Mouse (Mus musculus): ENCODE measurements around the gene Rere. TPM values are rescaled to one million over a fixed set of nuclear protein-coding genes. Genes with fewer than 3 reads are reported as not detected.

The Rere gene
- polyA plus RNA-seq, 1 experiment from 2014 or later = 18.0 TPM

DNA sequence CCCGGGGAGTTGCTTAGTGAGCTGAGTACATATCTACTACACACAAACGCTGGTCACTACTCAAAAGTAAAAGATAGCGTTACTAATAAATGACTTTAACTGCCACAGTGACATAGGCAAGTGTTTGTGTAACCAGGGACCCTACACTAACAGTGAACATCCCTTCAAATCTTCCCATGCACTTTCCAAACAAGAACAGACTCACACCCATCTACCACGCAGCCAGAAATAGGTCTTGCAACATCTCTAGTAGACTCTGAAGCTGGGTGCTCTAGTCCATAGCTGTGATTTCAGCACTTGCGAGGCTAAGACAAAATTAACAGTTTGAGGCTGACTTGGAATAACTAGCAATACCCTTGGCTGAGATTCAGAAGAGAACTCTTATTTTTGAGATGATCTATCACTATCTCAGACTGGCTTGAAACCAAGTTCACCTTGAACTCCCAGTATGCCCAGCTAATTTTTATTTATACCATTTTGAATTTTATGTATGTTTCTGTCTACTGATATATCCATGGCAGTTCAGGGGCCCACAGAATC lies 31.6 kb upstream of the Rere start:
- no peak overlapping the region for H3K4me2 ChIP-seq (ENCODE audit: low read depth, low read length)
- H3K9me3 ChIP-seq (replicated peaks; ENCODE audit: control insufficient read depth, low read length) = no peaks in the 10 kb centered on the region
- H3K9ac ChIP-seq (ENCODE audit: low read length) = no peak overlapping the region
- H3K27me3 ChIP-seq (ENCODE audit: control insufficient read depth, insufficient read depth, low read length) = no peaks in the 10 kb centered on the region
- H3K4me1 ChIP-seq (ENCODE audit: control insufficient read depth, insufficient read depth, low read length) = peaks cover 9% of the 10 kb centered on the region
- peaks cover 48% of the 10 kb centered on the region for H3K36me3 ChIP-seq (ENCODE audit: control insufficient read depth, insufficient read depth)
- WGBS = 69% methylated on average over 5 of the region's 5 CpGs
- H3K27ac ChIP-seq (ENCODE audit: low read length) = no peak overlapping the region
- no peak for ATAC-seq (replicated peaks; ENCODE audit: extremely low read depth, insufficient read depth, low FRiP score)
- no peak overlapping the region for H3K4me3 ChIP-seq (ENCODE audit: low read length)

DNA sequence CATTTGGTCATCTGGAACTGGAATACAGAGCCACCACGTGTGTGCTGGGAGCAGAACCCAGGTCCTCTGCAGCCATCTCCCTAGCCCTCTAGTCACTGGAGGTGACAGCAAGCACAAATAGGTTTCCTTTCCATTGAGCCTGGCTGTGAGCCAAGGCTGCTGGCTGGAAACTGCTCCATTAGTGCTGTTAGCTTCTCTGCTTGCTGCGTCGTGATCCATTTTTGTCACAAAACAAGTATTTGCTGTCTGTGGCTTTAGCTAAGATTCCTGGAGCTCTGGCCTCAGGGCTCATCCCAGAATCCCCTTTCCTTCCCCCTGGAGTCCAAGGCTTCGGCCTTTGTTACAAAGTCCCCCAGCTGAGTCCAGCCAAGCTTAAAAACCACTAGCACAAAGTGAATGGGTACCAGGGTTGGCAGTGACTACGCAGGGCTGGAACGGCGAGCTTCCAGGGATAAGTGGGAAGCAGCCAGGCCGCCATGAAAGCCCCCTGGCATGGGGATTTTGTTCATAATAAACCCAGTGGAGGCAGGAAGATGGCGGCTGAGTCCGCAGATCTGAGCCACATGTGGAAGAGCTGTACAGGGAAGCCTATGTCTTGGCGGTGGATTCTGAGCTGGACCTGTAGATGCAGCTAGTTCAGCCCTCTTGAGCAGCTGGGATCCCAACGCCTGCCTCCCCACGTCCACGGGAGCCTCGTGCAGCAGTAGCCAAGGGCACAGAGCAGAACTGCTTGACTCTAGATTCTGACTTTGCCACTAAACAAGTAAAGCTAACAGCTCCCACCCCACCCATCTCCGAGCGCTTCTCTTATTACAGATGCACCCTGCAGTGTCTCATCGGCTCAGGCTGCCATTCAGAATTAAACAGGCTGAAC lies 30.7 kb upstream of the Rere start:
- Histone ChIP-seq H3K4me2 (ENCODE audit: low read depth, low read length) (no peak overlapping the region), H3K9ac (ENCODE audit: low read length) (no peak overlapping the region), H3K9me3 (replicated peaks; ENCODE audit: control insufficient read depth, low read length) (no peaks in the 10 kb centered on the region), H3K27ac (ENCODE audit: low read length) (peak overlapping the region; percentile 55; the same call in 1 of the 2 replicates), H3K4me1 (ENCODE audit: control insufficient read depth, insufficient read depth, low read length) (peaks cover 8% of the 10 kb centered on the region), H3K4me3 (ENCODE audit: low read length) (no peak overlapping the region), H3K27me3 (ENCODE audit: control insufficient read depth, insufficient read depth, low read length) (no peaks in the 10 kb centered on the region), H3K36me3 (ENCODE audit: control insufficient read depth, insufficient read depth) (peaks cover 44% of the 10 kb centered on the region)
- no peak for ATAC-seq (replicated peaks; ENCODE audit: extremely low read depth, insufficient read depth, low FRiP score)
- 50% methylated on average over 18 of the region's 18 CpGs for WGBS

DNA sequence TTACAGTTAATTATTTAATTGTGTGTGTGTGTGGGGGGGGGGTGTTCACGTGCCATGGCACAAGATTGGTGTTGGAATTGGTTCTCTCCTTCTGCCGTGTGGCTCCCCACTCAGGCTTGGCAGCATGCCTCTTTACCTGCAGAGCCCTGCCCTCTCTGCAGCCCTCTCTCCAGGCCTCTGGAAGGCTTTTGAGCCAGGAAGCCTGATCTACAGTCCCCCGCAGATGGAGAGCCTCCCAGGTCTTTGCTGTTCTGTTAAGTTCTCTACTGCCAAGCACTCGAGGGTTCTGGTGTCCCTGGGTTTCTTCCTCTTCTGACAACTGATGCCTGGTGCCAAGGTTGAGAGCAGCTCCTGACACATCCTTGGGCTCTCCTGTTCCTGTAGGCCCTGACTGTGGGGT lies 27.0 kb upstream of the Rere start:
- no peaks in the 10 kb centered on the region for H3K9me3 ChIP-seq (replicated peaks; ENCODE audit: control insufficient read depth, low read length)
- H3K27me3 ChIP-seq (ENCODE audit: control insufficient read depth, insufficient read depth, low read length) = no peaks in the 10 kb centered on the region
- H3K27ac ChIP-seq (ENCODE audit: low read length) = no peak overlapping the region
- WGBS = 49% methylated on average over 4 of the region's 4 CpGs
- H3K4me1 ChIP-seq (ENCODE audit: control insufficient read depth, insufficient read depth, low read length) = peaks cover 26% of the 10 kb centered on the region
- H3K36me3 ChIP-seq (ENCODE audit: control insufficient read depth, insufficient read depth) = peaks cover 16% of the 10 kb centered on the region
- H3K9ac ChIP-seq (ENCODE audit: low read length) = no peak overlapping the region
- H3K4me3 ChIP-seq (ENCODE audit: low read length) = no peak overlapping the region
- H3K4me2 ChIP-seq (ENCODE audit: low read depth, low read length) = no peak overlapping the region
- no peak for ATAC-seq (replicated peaks; ENCODE audit: extremely low read depth, insufficient read depth, low FRiP score)

DNA sequence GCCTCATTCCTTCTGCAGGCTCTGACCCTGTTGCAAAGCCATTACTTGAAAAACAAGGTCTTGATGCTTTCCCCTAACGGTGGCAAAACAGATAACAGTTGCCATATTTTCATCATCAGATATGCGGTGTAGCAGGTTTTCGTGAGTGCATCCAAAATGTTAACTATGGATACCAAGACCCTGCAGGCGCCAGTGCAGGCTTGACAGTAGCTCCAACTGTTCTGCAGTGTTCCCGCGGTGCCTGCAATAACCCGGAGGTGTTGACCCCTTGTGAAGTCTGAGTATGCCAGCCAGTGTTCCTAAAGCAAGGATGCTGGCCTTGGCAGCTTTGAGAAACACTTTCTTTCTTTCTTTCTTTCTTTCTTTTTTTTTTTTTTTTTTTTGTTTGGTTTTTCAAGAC lies 26.3 kb upstream of the Rere start:
- H3K27ac ChIP-seq (ENCODE audit: low read length) = no peak overlapping the region

DNA sequence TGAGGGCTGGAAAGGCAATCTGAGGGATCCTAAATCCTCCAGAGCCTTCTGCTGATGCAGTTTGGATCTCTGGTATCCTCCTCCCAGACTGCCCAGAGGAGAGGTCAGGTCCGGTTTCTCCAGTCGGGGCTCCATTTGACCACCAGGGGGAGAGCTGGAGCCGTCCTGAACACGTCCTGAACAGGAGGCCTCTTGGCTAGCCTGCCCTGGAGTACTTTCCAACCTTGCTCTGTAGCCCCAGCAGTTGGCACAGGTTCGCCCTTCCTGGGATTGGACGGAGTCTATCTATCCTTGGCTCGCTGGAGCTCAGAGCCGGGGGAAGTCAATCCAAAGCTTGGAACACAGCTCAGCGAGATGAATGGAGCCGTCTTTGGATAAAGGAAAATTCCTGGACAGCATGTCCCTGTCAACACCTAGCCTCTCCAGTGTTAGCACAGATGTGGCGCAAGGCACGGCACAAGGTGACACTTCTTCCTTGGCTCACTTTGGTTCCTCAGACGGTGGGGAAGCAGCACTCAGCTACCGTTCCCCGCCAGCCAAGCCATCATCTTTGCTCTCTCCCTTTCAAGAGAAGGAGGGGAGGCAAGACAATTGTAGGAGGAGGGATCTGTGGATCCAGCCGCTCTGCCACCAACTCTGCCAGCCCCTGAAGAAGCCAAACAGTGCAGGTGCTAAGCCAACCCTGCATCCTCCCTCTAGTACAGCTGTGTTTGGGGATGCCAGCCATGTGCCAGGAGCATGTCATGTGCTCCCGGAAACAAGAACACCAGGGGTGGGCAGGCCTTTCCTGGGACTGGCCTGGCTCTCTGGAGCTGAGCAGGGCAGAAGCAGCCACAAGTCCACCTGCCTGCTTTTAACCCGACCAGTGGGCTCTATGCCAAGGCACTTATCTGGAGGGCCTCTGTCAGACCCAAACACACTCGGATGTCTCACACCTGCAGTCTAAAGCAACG lies 23.9 kb upstream of the Rere start:
- no peaks in the 10 kb centered on the region for H3K27me3 ChIP-seq (ENCODE audit: control insufficient read depth, insufficient read depth, low read length)
- 18% methylated on average over 20 of the region's 20 CpGs for WGBS
- peaks cover 27% of the 10 kb centered on the region for H3K4me1 ChIP-seq (ENCODE audit: control insufficient read depth, insufficient read depth, low read length)
- H3K4me3 ChIP-seq (ENCODE audit: low read length) = no peak overlapping the region
- H3K27ac ChIP-seq (ENCODE audit: low read length) = peak overlapping the region; percentile 59
- H3K9me3 ChIP-seq (replicated peaks; ENCODE audit: control insufficient read depth, low read length) = no peaks in the 10 kb centered on the region
- peak; percentile 79 for ATAC-seq (replicated peaks; ENCODE audit: extremely low read depth, insufficient read depth, low FRiP score)
- peaks cover 8% of the 10 kb centered on the region; the same call in 1 of the 2 replicates for H3K36me3 ChIP-seq (ENCODE audit: control insufficient read depth, insufficient read depth)
- H3K9ac ChIP-seq (ENCODE audit: low read length) = peak overlapping the region; percentile 14
- 0 out of 2 replicates have a peak overlapping the region, but pooled peaks have one; percentile 0 for H3K4me2 ChIP-seq (ENCODE audit: low read depth, low read length)

More for the DNA sequence above, 26.3 kb upstream of the Rere start:
- Histone ChIP-seq H3K4me1 (ENCODE audit: control insufficient read depth, insufficient read depth, low read length) (peaks cover 25% of the 10 kb centered on the region), H3K9ac (ENCODE audit: low read length) (no peak overlapping the region), H3K36me3 (ENCODE audit: control insufficient read depth, insufficient read depth) (peaks cover 11% of the 10 kb centered on the region; the same call in 1 of the 2 replicates), H3K9me3 (replicated peaks; ENCODE audit: control insufficient read depth, low read length) (no peaks in the 10 kb centered on the region), H3K4me3 (ENCODE audit: low read length) (no peak overlapping the region), H3K4me2 (ENCODE audit: low read depth, low read length) (no peak overlapping the region), H3K27me3 (ENCODE audit: control insufficient read depth, insufficient read depth, low read length) (no peaks in the 10 kb centered on the region)
- ATAC-seq (replicated peaks; ENCODE audit: extremely low read depth, insufficient read depth, low FRiP score) = no peak
- 83% methylated on average over 7 of the region's 7 CpGs for WGBS

DNA sequence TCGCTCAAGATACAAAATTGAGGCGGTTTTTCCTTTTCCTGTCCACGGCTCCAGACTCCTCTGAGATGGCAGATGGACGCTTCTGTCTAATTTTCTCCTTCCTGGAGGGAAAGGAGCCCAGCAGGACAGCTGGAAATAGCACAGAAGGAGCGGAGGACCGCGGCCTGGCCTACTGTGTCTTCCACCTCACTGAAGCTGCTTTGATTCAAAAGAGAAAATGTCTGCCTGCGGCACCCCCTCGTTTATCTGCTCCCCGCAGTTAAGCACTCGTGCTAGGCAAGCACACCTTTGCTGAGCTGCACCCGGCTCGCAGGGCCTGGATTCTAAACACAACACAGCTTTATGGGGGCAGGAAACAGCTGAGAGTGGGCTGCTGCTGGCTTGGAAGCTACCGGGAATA lies 23.1 kb upstream of the Rere start:
- Histone ChIP-seq H3K27ac (ENCODE audit: low read length) (peak overlapping the region; percentile 59), H3K4me2 (ENCODE audit: low read depth, low read length) (no peak overlapping the region), H3K9me3 (replicated peaks; ENCODE audit: control insufficient read depth, low read length) (no peaks in the 10 kb centered on the region), H3K4me3 (ENCODE audit: low read length) (no peak overlapping the region), H3K4me1 (ENCODE audit: control insufficient read depth, insufficient read depth, low read length) (peaks cover 27% of the 10 kb centered on the region), H3K36me3 (ENCODE audit: control insufficient read depth, insufficient read depth) (peaks cover 3% of the 10 kb centered on the region; the same call in 1 of the 2 replicates), H3K9ac (ENCODE audit: low read length) (peak overlapping the region; percentile 14), H3K27me3 (ENCODE audit: control insufficient read depth, insufficient read depth, low read length) (no peaks in the 10 kb centered on the region)
- no peak for ATAC-seq (replicated peaks; ENCODE audit: extremely low read depth, insufficient read depth, low FRiP score)
- 52% methylated on average over 14 of the region's 14 CpGs for WGBS

DNA sequence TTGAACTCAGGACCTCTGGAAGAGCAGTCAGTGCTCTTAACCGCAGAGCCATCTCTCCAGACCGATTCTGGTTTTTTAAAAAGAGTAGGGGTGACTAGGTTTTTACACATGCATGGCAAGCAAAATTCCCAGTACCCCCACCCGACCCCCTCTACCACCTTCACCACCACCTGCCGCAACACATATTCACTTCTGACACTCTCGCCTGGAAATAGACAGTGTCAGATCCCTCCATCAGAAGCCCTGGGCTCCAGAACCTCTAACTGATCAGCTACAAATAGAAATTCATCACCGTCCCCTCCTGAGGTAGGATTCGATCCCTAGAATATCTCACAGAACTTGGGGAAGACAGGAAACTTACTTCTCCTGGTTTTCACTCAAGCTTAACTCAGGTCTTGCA lies 21.9 kb upstream of the Rere start:
- no peak for ATAC-seq (replicated peaks; ENCODE audit: extremely low read depth, insufficient read depth, low FRiP score)
- H3K4me3 ChIP-seq (ENCODE audit: low read length) = no peak overlapping the region
- H3K27ac ChIP-seq (ENCODE audit: low read length) = no peak overlapping the region
- 92% methylated on average over 7 of the region's 7 CpGs for WGBS
- H3K27me3 ChIP-seq (ENCODE audit: control insufficient read depth, insufficient read depth, low read length) = no peaks in the 10 kb centered on the region
- peaks cover 3% of the 10 kb centered on the region; the same call in 1 of the 2 replicates for H3K36me3 ChIP-seq (ENCODE audit: control insufficient read depth, insufficient read depth)
- no peak overlapping the region for H3K4me2 ChIP-seq (ENCODE audit: low read depth, low read length)
- H3K9ac ChIP-seq (ENCODE audit: low read length) = no peak overlapping the region
- H3K9me3 ChIP-seq (replicated peaks; ENCODE audit: control insufficient read depth, low read length) = no peaks in the 10 kb centered on the region
- peaks cover 27% of the 10 kb centered on the region for H3K4me1 ChIP-seq (ENCODE audit: control insufficient read depth, insufficient read depth, low read length)

- WGBS = 72% methylated on average over 7 of the region's 7 CpGs
- no peak for ATAC-seq (replicated peaks; ENCODE audit: extremely low read depth, insufficient read depth, low FRiP score)
Measured at GRCm38 (mm10) chr4:150260111-150260510, 21.3 kb upstream of the Rere start.

More at GRCm38 (mm10) chr4:150260111-150260510, 21.3 kb upstream of the Rere start:
- Histone ChIP-seq H3K4me2 (ENCODE audit: low read depth, low read length) (no peak overlapping the region), H3K4me3 (ENCODE audit: low read length) (no peak overlapping the region), H3K27ac (ENCODE audit: low read length) (no peak overlapping the region), H3K9me3 (replicated peaks; ENCODE audit: control insufficient read depth, low read length) (no peaks in the 10 kb centered on the region), H3K36me3 (ENCODE audit: control insufficient read depth, insufficient read depth) (peaks cover 3% of the 10 kb centered on the region; the same call in 1 of the 2 replicates), H3K9ac (ENCODE audit: low read length) (no peak overlapping the region), H3K4me1 (ENCODE audit: control insufficient read depth, insufficient read depth, low read length) (peaks cover 27% of the 10 kb centered on the region), H3K27me3 (ENCODE audit: control insufficient read depth, insufficient read depth, low read length) (no peaks in the 10 kb centered on the region)
